Mouse (Mus musculus) forebrain, postnatal 0 days (tissue): ENCODE results near the gene Btbd9. TPM values are rescaled to one million over a fixed set of nuclear protein-coding genes. Genes with fewer than 3 reads are reported as not detected.
A peak's percentile ranks its signal among the peaks of the same experiment; 100 is the strongest.

Source experiments
- ATAC-seq: fragments of 200-750 bp; cut with Nextera tagmentation; 2 replicates; pipeline ENCODE4 v1.8.0; 2017; ENCODE audit warnings: mild to moderate bottlenecking, moderate library complexity
- DNase-seq: peaks from one replicate; pipeline ENCODE4 v3.0.0-alpha.2; 2015
- H3K27ac ChIP-seq: fragments of 300-500 bp; sonication (generic); 2 replicates; pipeline ENCODE4 v1.5.1; 2014; ENCODE audit warnings: low read depth, mild to moderate bottlenecking, antibody characterized with exemption, low read length, moderate library complexity, mixed read lengths
- H3K27me3 ChIP-seq: fragments of 300-500 bp; sonication (generic); 2 replicates; pipeline ENCODE4 v1.6.1; 2014; ENCODE audit warnings: mild to moderate bottlenecking, low read length, mixed read lengths; ENCODE audit not compliant: insufficient read depth
- H3K36me3 ChIP-seq: fragments of 300-500 bp; sonication (generic); 2 replicates; pipeline ENCODE4 v1.6.1; 2014; ENCODE audit warnings: mild to moderate bottlenecking, moderate library complexity; ENCODE audit not compliant: insufficient read depth
- H3K4me1 ChIP-seq: fragments of 300-500 bp; sonication (generic); 2 replicates; pipeline ENCODE4 v1.6.1; 2014; ENCODE audit warnings: antibody characterized with exemption; ENCODE audit not compliant: insufficient read depth
- H3K4me2 ChIP-seq: fragments of 300-500 bp; sonication (generic); 2 replicates; pipeline ENCODE4 v1.6.1; 2014; ENCODE audit warnings: low read depth, mild to moderate bottlenecking, moderate library complexity
- H3K4me3 ChIP-seq: fragments of 300-500 bp; sonication (generic); 2 replicates; pipeline ENCODE4 v1.5.1; 2014; ENCODE audit warnings: low read depth, low read length, mixed read lengths
- H3K9ac ChIP-seq: fragments of 300-500 bp; sonication (generic); 2 replicates; pipeline ENCODE4 v1.6.1; 2014; ENCODE audit warnings: mild to moderate bottlenecking
- H3K9me3 ChIP-seq: fragments of 300-500 bp; sonication (generic); 2 replicates; pipeline ENCODE4 v1.6.1; 2016; ENCODE audit warnings: low read length
- CTCF ChIP-seq: sonication (generic); IDR thresholded peaks from 2 replicates; pipeline ENCODE4 v1.5.1; 2016; ENCODE audit warnings: antibody characterized with exemption, control low read depth, low read depth
- WGBS: fragments of 180-500 bp; shearing (Covaris S2); extraction: QIAGEN DNeasy Blood & Tissue Kit; methylation state at CpG from one replicate; pipeline ENCODE4 v1.1.7; 2014; 5-methylcytosine and 5-hydroxymethylcytosine counted together
- polyA plus RNA-seq: library from polyadenylated mRNA; unstranded; fragments of >200 nt; fragmentation: Nextera tagmentation; extraction: Ambion mirVana; gene quantifications from 2 replicates; pipeline ENCODE4 v1.2.1, GENCODE M21; 2015
- total RNA-seq: library from RNA; depleted of rRNA; stranded (reverse); fragments of >200 nt; gene quantifications from 2 replicates; pipeline ENCODE4 v1.2.3, GENCODE M21; 2014

Gene Btbd9
- total and polyA plus RNA-seq, 2 experiments from 2014 or later: 63.6 to 149 TPM

DNA sequence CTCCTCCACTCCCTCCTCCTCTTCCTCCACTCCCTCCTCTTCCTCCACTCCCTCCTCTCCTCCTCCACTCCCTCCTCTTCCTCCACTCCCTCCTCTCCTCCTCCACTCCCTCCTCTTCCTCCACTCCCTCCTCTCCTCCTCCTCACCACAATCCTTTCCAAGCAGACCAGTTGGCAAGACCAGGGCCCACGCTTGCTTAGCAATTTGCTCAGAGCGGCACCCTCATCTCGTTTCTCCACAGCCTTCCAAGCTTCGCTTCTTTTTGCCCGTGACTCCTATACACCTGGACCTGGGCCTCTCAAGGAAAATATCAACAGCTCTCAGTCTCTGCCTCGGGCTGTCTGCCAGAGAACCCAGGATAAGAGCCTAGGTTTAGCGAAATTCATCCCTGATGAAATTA, 104.8 kb downstream of the Btbd9 start:
- WGBS: 54% methylated on average over 7 of the region's 7 CpGs
- no peak overlapping the region for H3K9ac ChIP-seq
- DNase-seq (no peak), ATAC-seq (no peak)
- no peak overlapping the region for H3K4me3 ChIP-seq
- no peaks in the 10 kb centered on the region for H3K27me3 ChIP-seq
- H3K36me3 ChIP-seq: no peaks in the 10 kb centered on the region
- H3K9me3 ChIP-seq: no peaks in the 10 kb centered on the region
- H3K27ac ChIP-seq: no peak overlapping the region
- H3K4me1 ChIP-seq: peaks cover 27% of the 10 kb centered on the region
- no peak overlapping the region for H3K4me2 ChIP-seq
- no peak for TF ChIP-seq CTCF

DNA sequence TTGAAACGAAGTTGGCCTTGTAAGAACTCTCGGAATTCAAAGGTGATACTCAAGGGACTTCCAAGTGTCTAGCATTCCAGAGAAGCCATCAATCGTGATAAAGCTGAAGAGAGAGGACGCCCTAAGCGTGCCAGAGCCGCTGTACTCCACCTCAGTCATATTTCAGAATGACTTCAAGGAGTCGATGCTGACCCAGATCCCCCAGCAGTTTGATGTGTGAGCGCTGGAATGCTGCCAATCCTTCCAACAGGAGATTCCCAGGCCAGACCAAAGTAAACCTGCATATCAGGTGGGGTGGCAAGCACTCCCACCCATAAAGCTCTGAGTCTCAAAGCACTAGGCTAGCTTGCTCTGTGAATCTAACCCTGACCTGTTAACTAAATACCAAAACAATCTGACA, 105.5 kb downstream of the Btbd9 start:
- 61% methylated on average over 8 of the region's 8 CpGs for WGBS
- DNase-seq (no peak), ATAC-seq (no peak)
- no peak for TF ChIP-seq CTCF
- H3K4me3 ChIP-seq: no peak overlapping the region
- H3K9ac ChIP-seq: no peak overlapping the region
- no peak overlapping the region for H3K27ac ChIP-seq
- peaks cover 27% of the 10 kb centered on the region for H3K4me1 ChIP-seq
- no peaks in the 10 kb centered on the region for H3K27me3 ChIP-seq
- no peaks in the 10 kb centered on the region for H3K9me3 ChIP-seq
- H3K36me3 ChIP-seq: no peaks in the 10 kb centered on the region
- no peak overlapping the region for H3K4me2 ChIP-seq

DNA sequence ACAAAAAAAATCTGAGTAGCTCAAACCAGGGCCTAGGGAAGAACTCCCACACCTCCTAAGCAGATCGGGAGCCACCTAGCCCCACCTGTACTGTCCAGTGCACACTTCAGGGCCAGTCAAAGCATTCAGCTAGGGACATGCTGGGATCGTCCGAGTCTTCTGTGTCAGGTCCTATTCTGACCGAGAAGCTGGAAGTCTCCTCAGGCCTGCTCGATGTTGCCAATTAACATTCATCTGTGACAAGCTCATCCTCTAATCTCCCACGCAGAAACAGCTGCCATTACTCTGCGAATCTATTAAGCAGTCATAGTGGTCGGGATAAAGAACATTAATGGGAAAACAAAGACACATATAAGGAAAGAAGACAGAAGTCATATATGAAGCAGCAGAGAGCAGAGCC, 106.0 kb downstream of the Btbd9 start:
- no peaks in the 10 kb centered on the region for H3K27me3 ChIP-seq
- no peak overlapping the region for H3K27ac ChIP-seq
- no peaks in the 10 kb centered on the region for H3K36me3 ChIP-seq
- no peak overlapping the region for H3K4me2 ChIP-seq
- H3K9ac ChIP-seq: no peak overlapping the region
- H3K4me3 ChIP-seq: no peak overlapping the region
- ATAC-seq: no peak
- no peak for TF ChIP-seq CTCF
- H3K4me1 ChIP-seq: peaks cover 27% of the 10 kb centered on the region
- H3K9me3 ChIP-seq: no peaks in the 10 kb centered on the region
- no peak for DNase-seq
- 30% methylated on average over 8 of the region's 8 CpGs for WGBS

DNA sequence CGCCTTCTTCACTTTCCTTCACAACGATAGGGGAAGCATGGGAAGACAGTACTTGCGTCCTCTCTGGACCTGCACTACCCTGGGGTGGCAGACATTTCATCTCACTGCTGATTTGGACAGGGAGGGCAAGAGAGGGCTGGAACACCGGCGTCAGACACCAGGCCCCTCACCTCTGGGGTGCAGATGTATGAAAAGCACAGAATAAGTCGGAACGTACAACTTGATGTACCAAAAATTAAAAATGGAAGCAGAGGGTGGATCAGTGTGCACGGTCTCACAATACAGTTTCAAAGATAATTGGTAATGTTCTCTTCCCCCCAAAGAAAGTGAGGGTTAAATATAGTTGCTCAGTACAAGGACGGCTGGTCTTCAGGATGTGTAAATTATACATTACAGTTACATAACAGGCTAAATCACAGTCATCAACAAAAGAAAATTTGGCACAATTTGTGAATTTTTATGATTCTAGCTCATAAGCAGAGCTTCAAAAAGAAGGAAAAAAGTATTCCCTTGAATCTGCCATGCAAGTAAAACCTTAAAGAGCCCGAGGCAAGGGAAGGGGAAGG, 106.7 kb downstream of the Btbd9 start:
- H3K27ac ChIP-seq: no peak overlapping the region
- DNase-seq (no peak), ATAC-seq (no peak)
- no peaks in the 10 kb centered on the region for H3K36me3 ChIP-seq
- no peaks in the 10 kb centered on the region for H3K27me3 ChIP-seq
- no peak overlapping the region for H3K4me3 ChIP-seq
- H3K9ac ChIP-seq: no peak overlapping the region
- no peak overlapping the region for H3K4me2 ChIP-seq
- WGBS: 60% methylated on average over 10 of the region's 10 CpGs
- no peak for TF ChIP-seq CTCF
- no peaks in the 10 kb centered on the region for H3K9me3 ChIP-seq
- peaks cover 27% of the 10 kb centered on the region for H3K4me1 ChIP-seq

DNA sequence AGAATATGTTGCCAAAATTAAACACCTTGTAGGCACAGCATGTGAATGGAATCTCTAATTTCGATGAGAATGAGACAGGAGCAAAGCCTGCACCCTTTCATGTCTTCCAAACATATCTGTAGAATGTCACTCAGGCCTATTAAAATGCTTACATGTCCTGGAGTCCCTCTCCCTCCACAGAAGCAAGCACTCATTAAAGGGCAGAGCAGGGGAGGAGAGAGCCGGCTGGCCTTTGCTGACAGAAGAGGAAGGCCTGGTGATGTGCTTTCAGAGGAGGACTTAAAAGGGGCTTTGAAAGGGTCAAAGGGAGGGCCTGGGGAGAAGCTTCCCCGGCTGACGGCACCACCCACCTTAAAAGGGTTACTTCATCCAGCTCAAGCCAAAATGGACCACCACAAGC, 107.9 kb downstream of the Btbd9 start:
- 13% methylated on average over 4 of the region's 4 CpGs for WGBS
- peak overlapping the region; percentile 23; the same call in 1 of the 2 replicates for H3K27ac ChIP-seq
- no peaks in the 10 kb centered on the region for H3K9me3 ChIP-seq
- TF ChIP-seq CTCF: no peak
- ATAC-seq: peak; percentile 28; the same call in 1 of the 2 replicates
- no peak overlapping the region for H3K9ac ChIP-seq
- no peak overlapping the region for H3K4me2 ChIP-seq
- H3K4me1 ChIP-seq: peaks cover 27% of the 10 kb centered on the region
- DNase-seq: no peak
- H3K27me3 ChIP-seq: no peaks in the 10 kb centered on the region
- no peak overlapping the region for H3K4me3 ChIP-seq
- no peaks in the 10 kb centered on the region for H3K36me3 ChIP-seq

DNA sequence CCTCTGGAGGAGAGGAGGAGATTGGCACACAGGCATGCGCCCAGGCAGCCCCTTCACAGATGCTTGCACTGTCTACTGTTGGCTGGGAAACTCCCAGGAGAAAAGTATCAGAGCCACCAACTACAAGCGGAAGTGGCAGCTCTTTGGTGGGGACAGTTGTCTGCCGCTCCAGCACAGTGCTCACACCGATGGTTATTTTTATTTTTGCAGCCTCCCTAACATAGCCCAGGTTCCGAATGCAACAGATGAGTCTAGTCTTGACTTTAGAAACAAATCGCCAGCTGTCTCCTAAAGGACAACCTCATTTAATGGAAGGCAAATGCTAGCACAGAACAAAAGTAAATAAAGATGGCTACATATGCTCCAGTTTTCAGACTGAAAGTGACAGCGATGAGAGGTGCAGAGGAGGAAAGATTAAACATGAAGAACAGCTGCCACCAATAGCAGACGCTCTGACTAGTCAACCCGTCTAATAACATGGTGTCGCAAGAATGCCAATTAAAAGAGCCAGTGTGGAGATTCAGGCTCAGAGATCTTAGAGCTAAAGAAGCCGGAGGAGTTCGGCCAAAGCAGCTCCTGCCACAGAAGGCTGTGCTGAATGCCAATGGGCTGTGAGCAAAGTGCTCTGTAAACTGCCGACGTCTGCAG, 108.6 kb downstream of the Btbd9 start:
- DNase-seq (peak; percentile 62), ATAC-seq (peak; percentile 74)
- Histone ChIP-seq H3K27me3 (no peaks in the 10 kb centered on the region), H3K4me1 (peaks cover 27% of the 10 kb centered on the region), H3K27ac (peak overlapping the region; percentile 62), H3K36me3 (no peaks in the 10 kb centered on the region), H3K9me3 (no peaks in the 10 kb centered on the region), H3K9ac (no peak overlapping the region), H3K4me3 (no peak overlapping the region), H3K4me2 (peak overlapping the region; percentile 8; the same call in 1 of the 2 replicates)
- 14% methylated on average over 14 of the region's 14 CpGs for WGBS
- no peak for TF ChIP-seq CTCF

DNA sequence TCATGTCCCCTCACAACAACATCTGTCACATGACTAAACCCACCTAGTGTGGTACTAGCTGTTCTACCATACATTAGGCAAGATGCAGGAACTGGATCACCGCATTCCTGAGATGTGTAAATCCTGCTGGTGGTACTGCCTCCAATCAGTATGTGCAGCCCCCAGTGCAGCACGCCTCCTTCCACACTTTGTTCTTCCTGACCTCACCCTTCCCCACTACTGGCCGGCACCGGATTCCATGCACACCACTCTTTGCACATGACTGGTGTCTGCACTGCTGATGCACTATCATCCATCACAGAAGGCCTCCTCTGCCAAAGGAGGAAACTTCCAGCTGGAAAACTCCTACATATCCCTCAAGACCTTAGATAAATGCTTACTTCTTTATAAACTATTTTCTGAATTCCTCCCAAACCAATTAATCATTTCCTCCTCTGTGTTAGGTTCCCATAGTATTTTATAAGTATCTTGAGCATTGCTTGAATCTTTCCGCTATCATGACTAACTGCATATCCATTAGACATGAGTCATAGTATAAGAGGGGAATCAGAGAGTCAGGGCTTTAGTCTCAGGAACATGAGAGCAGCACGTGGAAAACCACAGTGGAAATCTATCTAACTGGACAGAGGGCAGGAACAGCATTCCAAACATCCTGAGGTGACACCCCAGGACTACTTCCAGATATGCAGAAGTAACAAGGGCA, 111.1 kb downstream of the Btbd9 start:
- 89% methylated on average over 6 of the region's 6 CpGs for WGBS
- Histone ChIP-seq H3K27ac (no peak overlapping the region), H3K9ac (no peak overlapping the region), H3K4me3 (no peak overlapping the region), H3K9me3 (no peaks in the 10 kb centered on the region), H3K36me3 (no peaks in the 10 kb centered on the region), H3K4me2 (no peak overlapping the region), H3K4me1 (peaks cover 19% of the 10 kb centered on the region), H3K27me3 (no peaks in the 10 kb centered on the region)
- ATAC-seq: no peak
- TF ChIP-seq CTCF: no peak
- DNase-seq: no peak
